Mouse (Mus musculus) layer of hippocampus, adult 18-20 months (tissue): Measurements from ENCODE around the gene Rmdn3. TPM values are rescaled to one million over a fixed set of nuclear protein-coding genes. Genes with fewer than 3 reads are reported as not detected.

Experiments
- DNase-seq, 2 experiments: peaks; one replicate each; pipeline ENCODE4 v3.0.0; 2022; ENCODE audit warnings: low spot score in 2 of 2
- total RNA-seq, 2 experiments: library from RNA; stranded (reverse); gene quantifications; 2 replicates each; pipeline ENCODE4 v1.2.3; 2021

Rmdn3 gene
- total RNA-seq, 2 experiments from 2014 or later = 54.7 to 55.5 TPM

GRCm38 (mm10) chr2:119108554-119108953 is 48.3 kb downstream of the Rmdn3 start:
- DNase-seq = no peak

- DNase-seq = no peak
Measured at GRCm38 (mm10) chr2:119106583-119106982, 50.3 kb downstream of the Rmdn3 start.

- DNase-seq = no peak
Measured at GRCm38 (mm10) chr2:119101552-119101951, 55.3 kb downstream of the Rmdn3 start.

Other genes starting within 250 kb of the Rmdn3 start
- gene Chst14, start 230.5 kb downstream of the Rmdn3 start, total RNA-seq = 1 to 10 TPM; 3.2 to 3.3 TPM
- gene Ccdc32, start 127.6 kb downstream of the Rmdn3 start, total RNA-seq = 10 to 100 TPM; 55.6 to 56.3 TPM
- 1 to 10 TPM; 7.6 to 9.0 TPM for gene Rpusd2, start 122.2 kb downstream of the Rmdn3 start, total RNA-seq
- gene Knl1, start 109.9 kb downstream of the Rmdn3 start, total RNA-seq = under 1 TPM; 0.05 to 0.07 TPM
- 1 to 10 TPM in 1 of 2 experiments, under 1 TPM in 1; 0.46 to 1.2 TPM for gene Rad51, start 44.2 kb downstream of the Rmdn3 start, total RNA-seq
- under 1 TPM in 1 of 2 experiments, not detected in 1; 0.74 TPM for gene Gchfr, start 10.7 kb upstream of the Rmdn3 start, total RNA-seq
- not detected for gene Gm14137, start 17.5 kb upstream of the Rmdn3 start, total RNA-seq
- 10 to 100 TPM; 35.7 to 42.4 TPM for gene Zfyve19, start 51.6 kb upstream of the Rmdn3 start, total RNA-seq
- 10 to 100 TPM; 17.3 to 17.6 TPM for gene Dnajc17, start 51.8 kb upstream of the Rmdn3 start, total RNA-seq
- gene Ppp1r14d, start 72.9 kb upstream of the Rmdn3 start, total RNA-seq = not detected
- gene Spint1, start 80.3 kb upstream of the Rmdn3 start, total RNA-seq = 1 to 10 TPM; 2.0 to 2.3 TPM
- 1 to 10 TPM; 7.5 to 7.9 TPM for gene Rhov, start 114.2 kb upstream of the Rmdn3 start, total RNA-seq
- 10 to 100 TPM; 44.2 to 49.9 TPM for gene Vps18, start 131.7 kb upstream of the Rmdn3 start, total RNA-seq
- 1 to 10 TPM; 2.0 to 2.8 TPM for gene Dll4, start 168.8 kb upstream of the Rmdn3 start, total RNA-seq
- gene Chac1, start 194.2 kb upstream of the Rmdn3 start, total RNA-seq = 1 to 10 TPM; 6.6 TPM